Mouse (Mus musculus) E14TG2a.4 (cell line): ENCODE measurements around the gene Usp25.
A peak's percentile ranks its signal among the peaks of the same experiment; 100 is the strongest.

ENCODE experiments used
- H3K27me3 ChIP-seq: 2 replicates; pipeline ENCODE4 v1.6.1; 2014; ENCODE audit warnings: low read length, control low read depth; ENCODE audit not compliant: insufficient read depth
- H3K36me3 ChIP-seq: 2 replicates; pipeline ENCODE4 v1.6.1; 2014; ENCODE audit warnings: low read length, control low read depth; ENCODE audit not compliant: insufficient read depth
- H3K4me1 ChIP-seq: replicated peaks from 2 replicates; pipeline ENCODE4 v1.6.1; 2014; ENCODE audit warnings: low read depth, low read length, control low read depth
- H3K4me3 ChIP-seq: replicated peaks from 2 replicates; pipeline ENCODE4 v1.5.1; 2014; ENCODE audit warnings: mild to moderate bottlenecking, low read length
- H3K9me3 ChIP-seq: 2 replicates; pipeline ENCODE4 v1.6.1; 2014; ENCODE audit warnings: low read length, control low read depth
- CTCF ChIP-seq: conservative IDR thresholded peaks from 2 replicates; pipeline ENCODE4 v1.5.1; 2014; ENCODE audit warnings: low read length
- NANOG ChIP-seq: IDR thresholded peaks from 2 replicates; pipeline ENCODE4 v1.6.1; 2014; ENCODE audit warnings: borderline replicate concordance, low read length, mixed read lengths
- POU5F1 ChIP-seq: IDR thresholded peaks from 2 replicates; pipeline ENCODE4 v1.6.1; 2014; ENCODE audit warnings: low read length, borderline replicate concordance

The Usp25 gene

DNA sequence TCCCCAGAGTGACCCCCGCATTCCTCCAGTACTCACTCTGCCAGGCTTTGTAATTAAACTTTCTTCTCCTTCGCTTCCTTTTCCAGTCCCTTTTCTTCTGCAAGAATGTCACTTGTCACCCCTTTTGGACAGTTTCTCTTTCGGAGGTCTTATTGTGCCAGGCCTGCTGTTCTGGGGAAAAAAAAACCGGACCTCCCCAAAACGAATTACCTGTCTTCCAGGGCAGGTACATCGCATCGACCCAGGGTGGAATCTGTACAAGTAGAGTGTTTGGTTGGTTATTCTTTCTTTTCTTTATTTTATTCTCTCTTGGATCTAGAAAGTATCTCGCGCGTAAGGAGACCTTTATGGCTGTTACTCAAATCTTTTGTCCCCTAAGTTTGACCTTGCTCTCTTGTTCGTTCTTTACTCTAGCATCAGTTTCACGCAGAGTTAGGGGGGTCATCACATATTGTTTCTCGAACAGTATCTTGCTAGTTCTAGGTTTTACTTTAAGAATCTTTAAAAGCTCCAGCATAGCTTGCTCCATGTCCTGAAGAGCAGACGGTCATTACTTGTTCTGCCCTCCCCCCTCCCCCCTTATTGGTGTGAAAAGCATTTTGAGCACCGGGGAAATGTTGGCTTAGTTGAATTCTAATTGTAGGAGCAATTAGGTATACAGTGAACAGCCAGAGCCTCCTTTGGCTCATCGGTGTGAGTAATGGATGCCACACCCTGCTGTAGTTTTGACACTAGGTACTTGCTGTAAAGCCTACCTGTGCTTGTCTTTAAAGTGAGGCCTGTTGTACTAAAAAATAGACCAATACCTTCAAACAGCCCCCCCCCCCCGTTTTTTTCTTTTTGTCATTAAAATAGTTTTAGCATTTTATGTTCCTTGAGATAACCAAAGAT is 1.1 kb downstream of the Usp25 start:
- peaks cover 11% of the 10 kb centered on the region for H3K27me3 ChIP-seq
- H3K36me3 ChIP-seq, result no peaks in the 10 kb centered on the region
- no peaks in the 10 kb centered on the region for H3K9me3 ChIP-seq
- TF ChIP-seq CTCF, result no peak
- TF ChIP-seq NANOG, result no peak
- TF ChIP-seq POU5F1, result no peak
- H3K4me1 ChIP-seq, result peaks cover 18% of the 10 kb centered on the region
- peak overlapping the region; percentile 85 for H3K4me3 ChIP-seq

DNA sequence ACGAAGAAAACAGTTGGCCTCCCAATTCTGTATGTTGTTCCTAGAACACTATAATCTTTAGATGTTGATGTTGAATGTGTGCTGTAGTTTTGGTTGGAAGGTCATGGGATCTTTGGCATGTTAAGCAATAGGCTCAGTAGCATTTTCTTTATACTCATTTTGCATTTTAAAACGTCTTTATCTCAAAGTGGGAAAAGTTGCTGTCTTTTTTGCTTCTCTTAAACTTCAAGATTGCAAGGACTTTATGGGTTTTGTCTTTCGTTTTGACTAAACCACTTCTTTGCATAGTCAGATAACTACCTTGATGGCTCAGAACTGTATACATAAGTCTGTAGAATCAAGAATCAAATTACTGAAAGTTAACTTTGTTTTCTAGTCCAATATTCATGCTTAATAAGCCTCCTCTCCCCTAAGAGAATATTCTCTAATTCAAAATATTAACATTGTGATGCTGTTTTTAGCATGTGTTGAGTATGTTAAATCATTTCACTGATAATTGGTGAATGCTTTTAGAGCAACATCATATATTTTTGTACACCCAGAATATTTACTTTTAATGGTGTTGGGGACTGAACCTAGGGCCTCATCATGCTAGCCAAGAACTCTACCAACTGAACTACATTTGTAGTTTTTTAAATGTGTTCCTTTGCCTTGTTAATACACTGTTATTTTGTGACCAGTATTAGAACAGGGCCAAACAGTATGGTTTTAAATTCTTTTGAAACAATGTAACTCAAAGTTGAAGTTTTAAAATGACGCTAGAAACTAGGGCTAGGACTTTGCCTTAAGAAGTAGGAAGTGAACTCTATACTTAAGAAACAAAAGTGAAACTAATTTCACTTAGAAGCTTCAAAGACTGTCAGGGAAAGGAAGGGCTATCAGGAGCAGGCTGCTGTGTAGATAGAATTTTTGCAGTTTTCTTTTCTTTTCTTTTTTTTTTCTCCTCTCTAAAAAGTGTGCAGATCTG is 2.2 kb downstream of the Usp25 start:
- TF ChIP-seq CTCF (no peak), NANOG (no peak), POU5F1 (no peak)
- peaks cover 11% of the 10 kb centered on the region for H3K27me3 ChIP-seq
- H3K36me3 ChIP-seq, result no peaks in the 10 kb centered on the region
- no peak overlapping the region for H3K4me3 ChIP-seq
- no peaks in the 10 kb centered on the region for H3K9me3 ChIP-seq
- peaks cover 25% of the 10 kb centered on the region for H3K4me1 ChIP-seq

DNA sequence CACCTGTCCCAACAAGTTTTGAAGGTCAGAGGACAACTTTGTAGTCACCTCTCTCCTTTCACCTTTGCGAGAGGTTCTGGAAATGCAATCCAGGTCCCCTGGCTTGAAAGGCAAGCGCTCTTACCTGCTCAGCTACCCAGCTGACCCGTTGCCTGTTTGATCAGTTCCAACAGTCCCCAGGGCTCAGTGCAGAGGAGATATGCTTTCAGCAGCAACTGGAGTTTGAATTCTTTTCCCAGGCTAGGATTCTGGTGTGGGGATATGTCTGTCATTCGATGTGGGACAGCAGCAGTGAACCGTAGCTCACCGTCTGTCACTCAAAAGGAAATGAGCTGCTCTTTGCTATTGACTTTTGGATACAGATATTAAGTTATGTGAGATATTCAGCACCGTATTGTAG is 4.4 kb downstream of the Usp25 start:
- peaks cover 25% of the 10 kb centered on the region for H3K4me1 ChIP-seq
- TF ChIP-seq CTCF (no peak), NANOG (no peak), POU5F1 (no peak)
- H3K27me3 ChIP-seq, result peaks cover 9% of the 10 kb centered on the region
- H3K36me3 ChIP-seq, result no peaks in the 10 kb centered on the region
- H3K9me3 ChIP-seq, result no peaks in the 10 kb centered on the region
- H3K4me3 ChIP-seq, result no peak overlapping the region

DNA sequence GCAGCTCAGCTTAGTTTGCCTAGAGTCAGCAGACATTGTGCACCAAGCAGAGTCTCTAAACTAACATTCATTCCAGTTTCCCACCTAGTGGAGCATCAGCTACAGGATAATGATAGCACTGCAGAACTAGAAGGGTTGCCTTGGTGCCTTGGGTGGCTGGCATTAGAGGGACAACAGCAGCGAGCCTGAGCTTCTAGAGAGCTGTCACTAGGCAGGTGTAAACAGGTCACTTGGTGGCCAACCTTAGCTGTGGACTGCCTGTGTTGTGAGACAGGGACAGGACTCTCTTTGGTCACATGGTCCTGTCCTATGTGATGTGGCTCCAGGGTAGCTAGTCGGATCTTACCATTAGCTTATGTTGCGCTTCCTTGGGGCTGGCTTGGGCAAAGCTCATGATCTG is 6.7 kb downstream of the Usp25 start:
- no peaks in the 10 kb centered on the region for H3K9me3 ChIP-seq
- H3K27me3 ChIP-seq, result no peaks in the 10 kb centered on the region
- H3K4me3 ChIP-seq, result no peak overlapping the region
- peaks cover 13% of the 10 kb centered on the region for H3K4me1 ChIP-seq
- H3K36me3 ChIP-seq, result no peaks in the 10 kb centered on the region
- TF ChIP-seq CTCF (no peak), NANOG (no peak), POU5F1 (no peak)

DNA sequence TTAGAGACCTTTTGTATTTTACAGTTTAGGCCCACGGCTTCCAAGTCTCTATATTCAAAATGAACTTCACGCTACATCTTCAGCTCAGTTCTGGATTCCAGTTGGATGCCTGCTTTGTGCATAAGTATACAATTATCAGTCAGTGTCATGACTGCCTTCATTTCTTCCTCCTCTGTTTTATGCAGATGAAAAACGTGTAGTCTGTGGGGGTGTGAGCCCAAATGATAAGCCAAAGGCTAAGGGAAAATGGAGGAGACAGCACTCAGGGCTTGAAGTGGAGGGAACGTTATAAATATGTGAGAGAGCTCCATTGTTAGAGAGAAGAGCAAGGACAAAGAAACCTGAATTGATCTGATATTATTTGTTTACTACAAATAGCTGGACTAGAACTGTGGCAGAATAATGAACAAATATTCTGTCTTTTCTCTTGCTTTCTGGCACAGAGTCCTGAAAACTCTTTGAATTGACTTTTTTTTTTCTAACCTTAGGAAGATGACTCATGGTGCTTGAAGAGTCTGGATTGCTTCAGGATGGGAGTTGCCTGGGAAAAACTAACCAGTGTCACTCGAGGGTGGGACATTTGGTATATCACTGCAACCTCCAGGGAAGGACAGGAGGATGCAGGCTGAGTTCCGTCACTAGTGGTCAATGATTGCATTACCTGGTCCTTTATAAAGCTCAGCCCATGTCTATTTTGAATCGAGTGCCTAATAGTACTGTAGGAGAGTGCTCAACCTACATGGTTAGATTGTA is 10.3 kb downstream of the Usp25 start:
- Histone ChIP-seq H3K4me1 (peaks cover 24% of the 10 kb centered on the region), H3K4me3 (no peak overlapping the region), H3K36me3 (no peaks in the 10 kb centered on the region), H3K9me3 (no peaks in the 10 kb centered on the region), H3K27me3 (no peaks in the 10 kb centered on the region)
- TF ChIP-seq NANOG (no peak), CTCF (no peak), POU5F1 (no peak)

DNA sequence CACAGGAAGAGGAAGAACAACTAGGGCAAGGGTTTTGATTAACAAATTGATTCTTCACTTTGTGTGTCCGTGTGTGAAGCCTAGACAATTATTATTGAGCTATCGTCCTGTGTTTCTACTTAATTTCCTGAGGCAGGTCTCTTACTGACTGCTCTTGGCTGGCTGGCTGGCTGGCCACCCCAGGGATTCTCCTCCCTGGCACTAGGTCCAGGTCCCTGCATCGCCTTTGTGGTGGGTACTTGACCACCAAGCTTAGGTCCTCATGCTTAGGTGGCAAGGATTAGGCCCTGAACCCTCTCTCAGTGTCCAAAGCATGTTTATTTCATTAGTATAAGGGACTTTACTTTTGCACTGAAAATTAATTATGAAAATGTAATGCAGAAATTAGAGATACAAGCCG is 12.6 kb downstream of the Usp25 start:
- peaks cover 21% of the 10 kb centered on the region for H3K4me1 ChIP-seq
- H3K4me3 ChIP-seq, result no peak overlapping the region
- H3K27me3 ChIP-seq, result no peaks in the 10 kb centered on the region
- no peaks in the 10 kb centered on the region for H3K9me3 ChIP-seq
- TF ChIP-seq POU5F1, result no peak
- TF ChIP-seq CTCF, result no peak
- H3K36me3 ChIP-seq, result no peaks in the 10 kb centered on the region

DNA sequence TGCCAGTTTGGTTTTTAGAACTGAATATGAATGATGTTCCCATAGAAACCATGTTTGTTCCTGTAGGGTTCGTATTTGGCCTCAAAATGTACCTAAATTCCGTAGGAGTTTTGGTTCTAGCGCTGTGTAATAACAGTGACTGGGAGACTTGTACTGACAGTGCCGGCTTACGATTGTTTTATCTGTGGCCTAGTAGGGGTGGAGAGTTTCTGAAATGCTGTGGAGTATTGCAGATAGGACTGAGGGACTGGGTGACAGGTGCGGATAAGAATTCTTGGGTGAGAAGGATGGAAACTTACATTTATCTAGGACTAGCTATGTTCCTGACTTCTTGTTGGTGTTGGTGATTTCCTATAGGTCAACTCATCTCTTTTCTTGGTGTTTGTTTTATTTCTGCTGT is 13.4 kb downstream of the Usp25 start:
- Histone ChIP-seq H3K4me1 (peaks cover 21% of the 10 kb centered on the region), H3K27me3 (no peaks in the 10 kb centered on the region), H3K9me3 (no peaks in the 10 kb centered on the region), H3K36me3 (no peaks in the 10 kb centered on the region), H3K4me3 (no peak overlapping the region)
- TF ChIP-seq NANOG (no peak), POU5F1 (no peak), CTCF (no peak)

DNA sequence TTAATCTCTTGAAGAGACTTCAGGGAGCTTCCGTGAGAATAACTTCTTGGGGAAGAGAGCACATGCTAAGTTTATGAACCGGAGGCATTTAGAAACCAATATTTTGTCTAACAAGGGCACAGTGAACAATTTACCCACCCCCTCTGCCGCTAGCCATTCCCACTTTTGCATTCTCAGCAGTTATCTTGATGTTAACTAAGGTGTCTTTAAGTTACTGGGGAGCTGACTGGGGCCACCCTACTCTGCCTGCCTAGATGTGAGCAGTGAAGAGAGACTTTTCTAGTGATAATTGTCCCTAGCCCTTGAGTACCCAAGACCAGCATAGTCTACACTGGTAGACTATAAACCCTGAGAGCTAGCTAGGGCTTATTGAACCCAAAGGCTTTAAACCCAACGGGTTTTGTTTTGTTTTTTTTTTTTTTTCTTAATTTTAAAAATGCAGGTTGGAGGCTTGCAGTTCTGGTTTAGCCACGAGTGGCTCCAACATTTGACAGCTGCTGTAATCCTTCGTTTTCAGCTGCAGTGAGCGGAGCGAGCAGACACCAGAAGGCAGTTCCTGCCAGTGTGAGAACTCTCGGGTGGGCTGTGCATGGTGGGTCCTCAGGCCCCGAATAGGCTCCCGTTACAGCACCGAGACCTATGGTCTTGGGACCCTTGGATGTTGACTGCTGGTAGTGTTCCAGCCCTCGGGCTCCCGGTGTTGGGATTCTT is 14.6 kb downstream of the Usp25 start:
- Histone ChIP-seq H3K36me3 (no peaks in the 10 kb centered on the region), H3K27me3 (no peaks in the 10 kb centered on the region), H3K4me3 (peak overlapping the region; percentile 45), H3K9me3 (no peaks in the 10 kb centered on the region), H3K4me1 (peaks cover 21% of the 10 kb centered on the region)
- TF ChIP-seq CTCF, result no peak
- TF ChIP-seq NANOG, result no peak
- no peak for TF ChIP-seq POU5F1
